Mouse (Mus musculus): Measurements from ENCODE around the gene Camk1.

Gene Camk1

GRCm38 (mm10) chr6:113343177-113344092, at the start of gene Camk1:
Gene Camk1 (minus strand): TSS chr6:113343984.
- DNase-seq (ENCODE audit: inconsistent age in 2 of 2, low spot score in 1 of 2): peak; percentile 91 to 96

GRCm38 (mm10) chr6:113392387-113393071, 48.7 kb upstream of the Camk1 start:
- peak; percentile 53 to 85 for DNase-seq (ENCODE audit: inconsistent age in 2 of 2, low spot score in 1 of 2)

GRCm38 (mm10) chr6:113392015-113392386, 48.2 kb upstream of the Camk1 start:
- DNase-seq (ENCODE audit: inconsistent age in 2 of 2, low spot score in 1 of 2): no peak

GRCm38 (mm10) chr6:113390715-113391114, 46.9 kb upstream of the Camk1 start:
- no peak for DNase-seq (ENCODE audit: inconsistent age in 2 of 2, low spot score in 1 of 2)

GRCm38 (mm10) chr6:113388960-113389359, 45.2 kb upstream of the Camk1 start, which contains the start of gene Ttll3:
Gene Ttll3 (plus strand): TSS chr6:113389260.
- DNase-seq (ENCODE audit: inconsistent age in 2 of 2, low spot score in 1 of 2): no peak

- DNase-seq (ENCODE audit: inconsistent age in 2 of 2, low spot score in 1 of 2): no peak
These were observed 42.2 kb upstream of the Camk1 start for GRCm38 (mm10) chr6:113386025-113386424.

GRCm38 (mm10) chr6:113385160-113385714, 41.5 kb upstream of the Camk1 start:
- DNase-seq (ENCODE audit: inconsistent age in 2 of 2, low spot score in 1 of 2): no peak

GRCm38 (mm10) chr6:113384351-113384927, 40.7 kb upstream of the Camk1 start:
- DNase-seq (ENCODE audit: inconsistent age in 2 of 2, low spot score in 1 of 2): no peak

- no peak for DNase-seq (ENCODE audit: inconsistent age in 2 of 2, low spot score in 1 of 2)
These were observed 36.7 kb upstream of the Camk1 start for GRCm38 (mm10) chr6:113380480-113380879.

GRCm38 (mm10) chr6:113379246-113379645, 35.5 kb upstream of the Camk1 start:
- peak in 1 of 2 experiments; percentile 39 for DNase-seq (ENCODE audit: inconsistent age in 2 of 2, low spot score in 1 of 2)

GRCm38 (mm10) chr6:113377496-113378385, 34.0 kb upstream of the Camk1 start, which contains the start of the genes Tada3 and Arpc4:
Gene Tada3 (minus strand): TSS chr6:113377883.
Gene Arpc4 (plus strand): TSS chr6:113378115.
- DNase-seq (ENCODE audit: inconsistent age in 2 of 2, low spot score in 1 of 2): peak; percentile 93 to 98

GRCm38 (mm10) chr6:113377172-113377495, 33.4 kb upstream of the Camk1 start:
- DNase-seq (ENCODE audit: inconsistent age in 2 of 2, low spot score in 1 of 2): no peak

GRCm38 (mm10) chr6:113373491-113373890, 29.7 kb upstream of the Camk1 start:
- peak in 1 of 2 experiments; percentile 68 for DNase-seq (ENCODE audit: inconsistent age in 2 of 2, low spot score in 1 of 2)

GRCm38 (mm10) chr6:113370194-113370929, 26.6 kb upstream of the Camk1 start:
- no peak for DNase-seq (ENCODE audit: inconsistent age in 2 of 2, low spot score in 1 of 2)

GRCm38 (mm10) chr6:113368577-113368976, 24.8 kb upstream of the Camk1 start:
- DNase-seq (ENCODE audit: inconsistent age in 2 of 2, low spot score in 1 of 2): peak in 1 of 2 experiments; percentile 43

GRCm38 (mm10) chr6:113368124-113368523, 24.3 kb upstream of the Camk1 start:
- DNase-seq (ENCODE audit: inconsistent age in 2 of 2, low spot score in 1 of 2): no peak

- DNase-seq (ENCODE audit: inconsistent age in 2 of 2, low spot score in 1 of 2): no peak
These were observed 23.8 kb upstream of the Camk1 start for GRCm38 (mm10) chr6:113367574-113367973.

- no peak for DNase-seq (ENCODE audit: inconsistent age in 2 of 2, low spot score in 1 of 2)
These were observed 22.9 kb upstream of the Camk1 start for GRCm38 (mm10) chr6:113366639-113367038.

- DNase-seq (ENCODE audit: inconsistent age in 2 of 2, low spot score in 1 of 2): peak in 1 of 2 experiments; percentile 85
These were observed 20.8 kb upstream of the Camk1 start for GRCm38 (mm10) chr6:113364518-113365135.

Measured in adrenal gland, adult (tissue).